Mouse (Mus musculus): ENCODE measurements around the gene Col4a5. TPM values are rescaled to one million over a fixed set of nuclear protein-coding genes. Genes with fewer than 3 reads are reported as not detected.

Col4a5 gene
- total RNA-seq (2018; cell fraction: chromatin; rRNA removed), result 1 to 10 TPM in 2 of 26 experiments, under 1 TPM in 23, not detected in 1; 0.08 to 5.5 (median 0.44) TPM
- total RNA-seq (2018; cell fraction: cytosol; rRNA removed), result under 1 TPM in 24 of 26 experiments, not detected in 2; under 0.01 to 0.24 (median 0.05) TPM
- total RNA-seq (2018; cell fraction: nucleus; rRNA removed), result under 1 TPM in 25 of 26 experiments, not detected in 1; 0.08 to 0.92 (median 0.33) TPM
- 0.07 to 0.14 TPM (median 0.09 TPM) in 3 replicates for polyA plus RNA-seq (2018)

DNA sequence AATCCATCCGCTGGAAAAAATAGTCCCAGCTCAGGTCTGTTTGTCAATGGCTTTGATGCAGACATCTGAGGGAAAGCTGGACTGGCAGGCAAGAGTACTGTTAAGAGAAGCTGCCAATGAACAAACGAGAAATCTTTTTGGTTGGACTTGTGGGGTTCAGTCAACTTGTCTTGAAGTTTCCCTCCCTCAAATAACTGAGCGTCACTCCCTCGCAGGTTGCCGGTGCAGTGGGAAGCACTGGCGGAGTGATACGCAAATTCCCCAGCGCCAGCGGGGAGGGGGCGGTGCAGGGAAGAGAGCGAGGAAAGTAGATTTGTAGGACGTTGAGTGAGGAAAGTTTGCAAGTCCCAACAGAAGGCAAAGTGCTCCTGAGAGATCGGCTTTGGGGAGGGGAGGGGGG lies at the start of gene Col4a5:
Col4a5 (plus strand) TSS at position 276 of the 400 bp plus-strand sequence.
- 11% methylated on average over 12 of the region's 13 CpGs for WGBS (ENCODE audit: missing documents)
- no peak within 1 kb of the TSS for H3K27ac ChIP-seq
- H3K4me3 ChIP-seq (ENCODE audit: inconsistent target), result peak within 1 kb of the TSS; percentile 30
- H3K36me3 ChIP-seq (ENCODE audit: inconsistent target), result no peaks in the 10 kb centered on the region
- no peaks in the 10 kb centered on the region for H3K79me2 ChIP-seq (ENCODE audit: inconsistent target)

- H3K79me2 ChIP-seq (ENCODE audit: inconsistent target), result no peaks in the 10 kb centered on the region
- WGBS (ENCODE audit: missing documents), result 90% methylated on average over 6 of the region's 6 CpGs
- H3K4me3 ChIP-seq (ENCODE audit: inconsistent target), result no peak overlapping the region
- no peak overlapping the region for H3K27ac ChIP-seq
- no peaks in the 10 kb centered on the region for H3K36me3 ChIP-seq (ENCODE audit: inconsistent target)
Observed at GRCm38 (mm10) chrX:141436780-141437179, 38.4 kb upstream of the Col4a5 start.

DNA sequence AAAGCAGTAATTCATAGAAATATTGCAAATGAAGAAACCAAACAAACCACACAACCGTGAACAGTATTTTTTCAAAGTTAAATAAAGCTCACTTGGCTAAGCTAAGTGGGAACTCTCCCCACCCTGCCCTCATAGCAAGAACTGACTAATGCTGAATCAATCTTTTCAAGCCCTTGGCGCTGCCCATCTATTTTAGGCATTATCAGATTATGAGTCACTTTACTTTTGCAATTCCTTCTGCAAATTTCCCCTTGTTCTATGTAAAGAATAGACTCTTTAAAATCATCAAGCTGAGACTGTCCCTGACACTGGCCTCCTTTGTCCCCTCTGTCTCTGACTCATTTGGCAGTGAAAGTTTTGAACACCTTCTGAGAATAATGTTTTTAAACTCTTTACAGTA lies 35.8 kb upstream of the Col4a5 start:
- WGBS (ENCODE audit: missing documents), result 30% methylated on average over 1 of the region's 2 CpGs
- Histone ChIP-seq H3K4me3 (ENCODE audit: inconsistent target) (no peak overlapping the region), H3K36me3 (ENCODE audit: inconsistent target) (no peaks in the 10 kb centered on the region), H3K27ac (no peak overlapping the region), H3K79me2 (ENCODE audit: inconsistent target) (no peaks in the 10 kb centered on the region)

DNA sequence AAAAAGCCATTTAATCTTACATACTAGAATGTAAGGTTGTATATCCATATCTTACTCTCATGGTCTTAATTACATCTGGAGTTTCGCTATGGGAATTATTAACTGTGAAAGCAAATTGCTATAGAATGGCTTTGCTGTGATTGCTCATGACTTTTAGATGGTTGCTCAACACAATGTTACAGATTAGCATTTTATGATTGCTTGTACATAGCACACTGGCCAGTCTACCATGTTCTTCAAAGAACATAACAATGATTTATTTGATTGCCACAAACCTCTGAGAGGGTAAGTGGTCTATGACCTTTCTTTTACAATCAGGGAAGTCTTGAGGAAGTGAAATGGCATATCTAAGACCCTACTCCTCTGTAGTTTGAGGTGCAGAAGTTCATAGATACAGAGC lies 27.2 kb upstream of the Col4a5 start:
- Histone ChIP-seq H3K36me3 (ENCODE audit: inconsistent target) (no peaks in the 10 kb centered on the region), H3K4me3 (ENCODE audit: inconsistent target) (no peak overlapping the region), H3K27ac (no peak overlapping the region), H3K79me2 (ENCODE audit: inconsistent target) (no peaks in the 10 kb centered on the region)
- 87% methylated on average over 1 of the region's 1 CpGs for WGBS (ENCODE audit: missing documents)

GRCm38 (mm10) chrX:141473470-141474302 lies 1.5 kb upstream of the Col4a5 start, which contains the start of gene Col4a6:
TSS of gene Col4a6 (minus strand) at chrX:141474076.
- 16% methylated on average over 11 of the region's 16 CpGs for WGBS (ENCODE audit: missing documents)
- H3K79me2 ChIP-seq (ENCODE audit: inconsistent target), result no peaks in the 10 kb centered on the region
- no peak within 1 kb of the TSS for H3K4me3 ChIP-seq (ENCODE audit: inconsistent target)
- H3K36me3 ChIP-seq (ENCODE audit: inconsistent target), result no peaks in the 10 kb centered on the region
- H3K27ac ChIP-seq, result no peak within 1 kb of the TSS

DNA sequence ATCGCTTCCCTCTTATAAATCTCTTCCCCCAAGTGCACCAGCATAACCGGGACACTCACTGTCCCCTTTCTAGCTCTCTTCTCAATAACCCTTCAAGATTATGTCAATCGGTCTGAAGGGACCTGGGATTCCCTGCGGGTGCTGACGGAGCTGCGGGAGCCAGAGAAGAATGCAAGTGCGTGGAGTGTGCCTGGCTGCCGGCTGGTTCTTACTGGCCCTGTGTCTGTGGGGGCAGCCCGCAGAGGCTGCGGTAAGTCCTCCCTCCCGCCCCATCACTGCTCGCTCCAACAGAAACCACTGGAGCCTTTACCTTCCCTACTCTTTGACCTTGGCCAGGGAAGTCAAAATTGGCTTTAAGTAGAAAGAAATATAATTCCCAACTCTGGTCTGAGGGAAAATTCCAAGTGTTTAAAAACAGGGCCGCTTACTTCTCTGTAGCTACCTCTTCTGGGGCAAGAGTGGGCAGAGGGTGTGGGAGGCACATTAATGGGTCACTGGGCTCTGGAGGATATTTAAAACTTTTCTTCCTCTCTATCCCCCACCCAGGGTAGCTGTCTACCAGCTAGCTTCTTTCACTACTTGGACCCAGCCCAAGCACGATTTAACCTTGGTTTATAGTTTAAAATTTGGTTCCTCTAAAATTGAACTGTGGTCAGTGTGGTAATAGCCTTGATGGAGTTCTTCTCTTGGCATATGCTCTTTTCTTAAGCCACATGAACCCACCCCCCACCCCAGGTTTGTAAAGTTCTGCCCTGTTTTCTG lies 562 bp downstream of the Col4a5 start:
- Histone ChIP-seq H3K36me3 (ENCODE audit: inconsistent target) (no peaks in the 10 kb centered on the region), H3K79me2 (ENCODE audit: inconsistent target) (no peaks in the 10 kb centered on the region), H3K27ac (no peak overlapping the region), H3K4me3 (ENCODE audit: inconsistent target) (peak overlapping the region; percentile 30)
- WGBS (ENCODE audit: missing documents), result 15% methylated on average over 14 of the region's 14 CpGs

DNA sequence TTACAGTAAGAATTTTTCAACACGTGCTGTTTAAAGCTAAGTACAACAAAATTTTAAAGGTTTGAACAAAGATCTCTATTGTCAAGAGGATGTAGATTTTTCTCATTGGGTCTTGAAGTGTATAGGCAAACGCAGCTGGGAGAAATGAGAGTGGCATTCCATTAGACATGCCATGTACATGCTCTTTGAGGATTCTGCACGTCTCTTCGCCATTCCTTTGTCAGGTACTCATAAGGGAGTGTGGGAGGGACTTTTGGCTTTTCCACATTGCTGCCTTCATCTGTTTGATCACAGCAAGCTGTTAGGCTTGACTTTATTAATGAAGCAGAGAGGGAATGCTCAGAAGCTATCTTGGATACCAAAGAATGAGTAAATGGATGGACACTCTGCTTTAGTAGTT lies 19.4 kb downstream of the Col4a5 start:
- 93% methylated on average over 4 of the region's 4 CpGs for WGBS (ENCODE audit: missing documents)
- Histone ChIP-seq H3K27ac (no peak overlapping the region), H3K4me3 (ENCODE audit: inconsistent target) (no peak overlapping the region), H3K79me2 (ENCODE audit: inconsistent target) (no peaks in the 10 kb centered on the region), H3K36me3 (ENCODE audit: inconsistent target) (no peaks in the 10 kb centered on the region)

DNA sequence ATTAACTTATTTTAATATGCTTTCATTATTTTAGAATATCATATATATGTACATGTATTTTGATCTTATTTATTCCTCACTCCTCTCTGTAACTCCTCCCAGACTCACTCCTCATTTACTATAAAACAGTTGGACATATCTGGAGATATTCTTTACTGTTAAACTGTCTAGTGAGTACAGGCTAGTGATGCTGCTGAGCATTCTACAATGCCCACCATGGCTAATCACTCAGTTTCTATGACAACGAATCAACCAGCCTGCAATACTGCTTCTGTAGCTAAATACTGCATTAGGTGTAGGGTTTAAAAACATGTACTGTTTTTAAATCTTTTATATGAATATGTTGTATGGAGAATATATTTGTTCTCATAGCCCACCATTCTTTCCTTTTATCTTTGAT lies 27.9 kb downstream of the Col4a5 start:
- no peaks in the 10 kb centered on the region for H3K79me2 ChIP-seq (ENCODE audit: inconsistent target)
- no peaks in the 10 kb centered on the region for H3K36me3 ChIP-seq (ENCODE audit: inconsistent target)

DNA sequence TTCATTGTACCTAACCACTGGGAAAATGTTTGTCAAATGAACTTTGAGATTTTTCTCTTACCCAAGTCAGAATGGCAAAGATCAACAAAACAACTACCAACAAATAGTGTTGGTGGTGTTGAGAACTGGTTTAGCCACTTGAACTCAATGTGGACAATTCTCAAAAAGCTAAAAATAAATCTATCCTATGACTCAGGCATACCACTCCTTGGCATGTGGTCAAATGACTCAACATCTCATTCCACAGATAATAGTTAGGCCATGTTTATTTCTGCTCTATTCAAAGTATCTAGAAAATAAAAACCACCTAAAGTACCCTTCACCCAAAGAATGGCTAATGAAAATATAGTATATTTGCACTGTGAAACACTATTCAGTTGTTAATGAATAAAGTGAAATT lies 58.3 kb downstream of the Col4a5 start:
- H3K79me2 ChIP-seq (ENCODE audit: inconsistent target), result no peaks in the 10 kb centered on the region
- no peak overlapping the region for H3K4me3 ChIP-seq (ENCODE audit: inconsistent target)
- H3K36me3 ChIP-seq (ENCODE audit: inconsistent target), result no peaks in the 10 kb centered on the region
- H3K27ac ChIP-seq, result no peak overlapping the region

More for the DNA sequence above, 27.9 kb downstream of the Col4a5 start:
- no peak overlapping the region for H3K27ac ChIP-seq
- 88% methylated on average over 1 of the region's 1 CpGs for WGBS (ENCODE audit: missing documents)
- no peak overlapping the region for H3K4me3 ChIP-seq (ENCODE audit: inconsistent target)

DNA sequence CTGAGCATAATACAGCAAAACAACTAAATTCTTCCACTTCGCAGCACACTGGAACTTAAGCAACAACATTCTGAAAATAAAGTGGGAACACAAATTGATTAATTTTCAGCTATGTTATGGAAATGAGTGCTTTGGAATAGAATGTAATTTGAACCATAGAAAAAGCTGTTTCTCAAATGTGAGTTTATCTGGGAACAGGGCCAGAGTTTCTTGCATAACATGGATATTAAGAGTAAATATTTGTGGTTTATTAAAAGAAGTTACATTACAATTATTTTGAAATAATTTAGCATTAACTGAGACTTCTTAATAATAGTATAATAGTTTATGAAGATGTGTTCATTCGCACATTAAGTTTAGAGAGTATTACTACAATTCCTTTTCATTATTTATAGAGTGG lies 72.3 kb downstream of the Col4a5 start:
- 80% methylated on average over 1 of the region's 2 CpGs for WGBS (ENCODE audit: missing documents)
- no peaks in the 10 kb centered on the region for H3K79me2 ChIP-seq (ENCODE audit: inconsistent target)
- no peak overlapping the region for H3K27ac ChIP-seq
- H3K4me3 ChIP-seq (ENCODE audit: inconsistent target), result no peak overlapping the region
- no peaks in the 10 kb centered on the region for H3K36me3 ChIP-seq (ENCODE audit: inconsistent target)

DNA sequence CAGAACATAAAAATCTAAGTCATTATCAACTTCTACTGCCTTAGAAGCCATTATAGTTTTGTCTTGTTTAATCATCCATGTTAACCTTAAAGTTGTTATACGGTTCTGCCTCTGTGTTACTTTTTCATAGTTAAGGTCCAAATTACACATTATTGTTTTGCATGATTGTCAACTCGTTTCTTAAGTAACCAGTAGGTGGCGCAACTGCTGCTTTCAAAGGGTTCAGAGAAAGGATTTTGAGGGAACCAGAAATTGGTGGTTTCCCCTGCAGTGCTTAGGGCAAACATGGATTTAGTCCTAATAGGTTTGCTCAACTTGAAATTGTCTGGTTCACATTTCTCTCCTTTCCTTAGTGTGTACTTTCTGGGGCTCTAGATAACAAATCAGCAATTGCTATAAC lies 115.1 kb downstream of the Col4a5 start:
- no peak overlapping the region for H3K27ac ChIP-seq
- H3K79me2 ChIP-seq (ENCODE audit: inconsistent target), result no peaks in the 10 kb centered on the region
- 26% methylated on average over 3 of the region's 3 CpGs for WGBS (ENCODE audit: missing documents)
- no peaks in the 10 kb centered on the region for H3K36me3 ChIP-seq (ENCODE audit: inconsistent target)
- no peak overlapping the region for H3K4me3 ChIP-seq (ENCODE audit: inconsistent target)

GRCm38 (mm10) chrX:141721725-141722124 lies 246.5 kb downstream of the Col4a5 start:
- Histone ChIP-seq H3K79me2 (ENCODE audit: inconsistent target) (no peaks in the 10 kb centered on the region), H3K36me3 (ENCODE audit: inconsistent target) (no peaks in the 10 kb centered on the region), H3K27ac (no peak overlapping the region), H3K4me3 (ENCODE audit: inconsistent target) (no peak overlapping the region)
- WGBS (ENCODE audit: missing documents), result 11% methylated on average over 22 of the region's 33 CpGs

GRCm38 (mm10) chrX:141723936-141724335 lies 248.8 kb downstream of the Col4a5 start:
- Histone ChIP-seq H3K36me3 (ENCODE audit: inconsistent target) (no peaks in the 10 kb centered on the region), H3K79me2 (ENCODE audit: inconsistent target) (no peaks in the 10 kb centered on the region), H3K4me3 (ENCODE audit: inconsistent target) (no peak overlapping the region), H3K27ac (no peak overlapping the region)
- 41% methylated on average over 12 of the region's 16 CpGs for WGBS (ENCODE audit: missing documents)

DNA sequence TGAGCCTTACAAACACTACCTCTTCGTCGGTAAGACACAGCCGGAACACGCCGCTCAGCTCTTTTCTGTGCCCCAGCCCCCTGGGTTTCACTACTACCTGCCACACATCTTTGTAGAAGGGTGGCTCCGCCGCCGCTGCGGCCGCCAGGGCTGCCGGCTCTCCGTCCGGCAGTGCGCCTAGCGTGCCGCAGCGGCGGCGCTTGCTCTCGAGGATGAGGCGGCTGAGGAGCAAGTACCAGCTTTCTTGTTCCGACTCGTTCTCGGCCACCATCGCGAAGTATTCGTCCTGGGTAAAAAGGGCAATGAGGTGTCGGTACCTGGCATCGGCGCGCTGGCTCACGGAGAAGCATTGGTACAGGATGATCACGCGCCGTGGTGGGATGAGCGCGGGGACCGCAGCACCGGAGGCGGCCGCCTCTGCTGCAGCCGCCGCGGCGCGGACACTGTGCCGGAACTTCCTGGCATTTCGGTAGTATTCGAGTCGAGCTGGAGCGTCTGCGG lies 249.3 kb downstream of the Col4a5 start:
- 26% methylated on average over 44 of the region's 52 CpGs for WGBS (ENCODE audit: missing documents)

More for the DNA sequence above, 249.3 kb downstream of the Col4a5 start:
- Histone ChIP-seq H3K27ac (no peak overlapping the region), H3K36me3 (ENCODE audit: inconsistent target) (no peaks in the 10 kb centered on the region), H3K4me3 (ENCODE audit: inconsistent target) (no peak overlapping the region), H3K79me2 (ENCODE audit: inconsistent target) (no peaks in the 10 kb centered on the region)

Data from macrophage (primary cell).